11 mouse cellular contexts compared by ENCODE assay signal in the genomic region with DNA sequence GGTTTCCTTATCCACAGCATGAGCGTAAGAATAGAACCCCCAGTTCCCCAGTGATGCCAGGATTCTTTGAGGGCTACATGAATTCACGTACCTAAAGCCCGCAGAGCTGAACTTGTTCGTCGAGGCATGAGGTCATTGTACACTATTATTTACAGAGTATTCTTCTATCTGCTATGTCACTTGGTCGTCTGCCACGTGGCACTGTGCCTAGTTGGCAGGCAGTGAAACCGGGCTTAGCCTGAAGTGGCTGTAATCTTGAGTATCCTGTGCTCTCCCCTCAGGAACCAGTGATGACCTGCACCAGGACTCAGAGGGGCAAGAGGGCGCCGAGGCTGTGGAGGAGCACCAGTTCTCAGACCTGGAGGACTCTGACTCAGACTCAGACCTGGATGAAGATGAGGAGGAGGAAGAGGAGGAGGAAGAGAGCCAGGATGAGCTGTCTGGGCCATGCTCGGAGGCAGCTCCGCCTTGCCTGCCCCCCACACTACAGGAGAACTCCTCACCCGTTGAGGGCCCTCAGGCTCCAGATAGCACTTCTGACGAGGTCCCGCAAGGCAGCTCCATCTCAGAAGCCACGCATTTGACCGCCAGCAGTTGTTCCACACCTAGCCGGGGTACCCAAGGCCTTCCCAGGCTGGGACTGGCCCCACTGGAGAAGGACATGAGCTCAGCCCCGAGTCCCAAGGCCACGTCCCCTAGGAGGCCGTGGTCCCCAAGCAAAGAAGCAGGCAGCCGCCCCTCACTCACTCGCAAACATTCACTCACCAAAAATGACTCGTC. TPM values are rescaled to one million over a fixed set of nuclear protein-coding genes. Genes with fewer than 3 reads are reported as not detected.
DNase-seq lines count a peak whose midpoint lies in the region; ATAC-seq and TF ChIP-seq lines count a peak whose summit lies in the region.
"Had no signal": no experiment of that assay in that cellular context is flagged by ENCODE, and none has a peak within 500 bp of the region (broad histone marks: within the 10 kb centered on the region; RNA-seq: fewer than 3 reads in every experiment).

No protein-coding gene starts in this region.

- H3K4me2 ChIP-seq in limb, embryonic 13.5 days (replicated peaks) = no peak overlapping the region
- H3K4me2 ChIP-seq: limb, embryonic 15.5 days had no signal

- H3K27me3 ChIP-seq in limb, embryonic 13.5 days = no peaks in the 10 kb centered on the region
- H3K27me3 ChIP-seq: limb, embryonic 15.5 days had no signal

- peaks cover 7% of the 10 kb centered on the region; the same call in 1 of the 2 replicates for H3K4me1 ChIP-seq in limb, embryonic 13.5 days

- DNase-seq in gastrocnemius, adult 2 months = peak; percentile 68
- no peak for DNase-seq in gastrocnemius, postnatal 25 days
- peak; percentile 89 for DNase-seq in Muller cell, postnatal 12 days (ENCODE audit: inconsistent ontology term)
- peak; percentile 84 for DNase-seq in cerebellum, postnatal 36 days
- DNase-seq in urinary bladder, postnatal 25 days (ENCODE audit: low spot score) = peak; percentile 49
- DNase-seq in layer of hippocampus, postnatal 14 days (ENCODE audit: low spot score in 2 of 2) = no peak
- no peak for DNase-seq in spleen, adult 18-20 months

- H3K4me3 ChIP-seq in gastrocnemius, adult 2 months = no peak overlapping the region
- H3K4me3 ChIP-seq in limb, embryonic 13.5 days = no peak overlapping the region
- H3K4me3 ChIP-seq: limb, embryonic 15.5 days had no signal

- no peaks in the 10 kb centered on the region for H3K9me3 ChIP-seq in limb, embryonic 13.5 days
- H3K9me3 ChIP-seq: limb, embryonic 15.5 days had no signal

- H3K36me3 ChIP-seq in limb, embryonic 13.5 days = no peaks in the 10 kb centered on the region
- H3K36me3 ChIP-seq: limb, embryonic 15.5 days had no signal

- H3K27ac ChIP-seq in gastrocnemius, adult 2 months = no peak overlapping the region
- H3K27ac ChIP-seq in limb, embryonic 13.5 days = no peak overlapping the region
- H3K27ac ChIP-seq: limb, embryonic 15.5 days had no signal

- H3K9ac ChIP-seq in limb, embryonic 13.5 days = 0 out of 2 replicates have a peak overlapping the region, but pooled peaks have one; percentile 14
- H3K9ac ChIP-seq: limb, embryonic 15.5 days had no signal

- TF ChIP-seq CTCF in gastrocnemius, adult 2 months (IDR thresholded peaks at IDR 0.05) = no peak

- no peak for ATAC-seq in limb, embryonic 13.5 days (ENCODE audit: low FRiP score, low read depth)

- intact Hi-C loops in gastrocnemius, adult 2 months (cut with DNase I) = loop anchor here (10.0 kb wide), 1 partner anchor 897 kb away; the partner anchor contains the start of genes AU022252 and P3h1

- WGBS in limb, embryonic 13.5 days = 69% methylated on average over 24 of the region's 24 CpGs

RNA-seq across cellular contexts. Expression of gene Edn2, which starts 29.4 kb away (rescaled TPM):
- not detected for total RNA-seq in gastrocnemius, adult 2 months (2021)
- not detected for total RNA-seq in gastrocnemius, postnatal 25 days (2021)
- 1.1 and 1.2 TPM in 2 replicates for polyA plus RNA-seq in limb, embryonic 13.5 days (2015; fragmentation: Nextera tagmentation; extraction: Ambion mirVana)
- total RNA-seq in layer of hippocampus, postnatal 14 days (2021) = not detected
- total RNA-seq: common myeloid progenitor, adult 5-6 weeks had no signal
- polyA plus RNA-seq: C2C12 had no signal

Comparison
In these comparisons a context has a peak if more than half of its experiments do, and no peak if none do; other contexts are left out.
1. DNase-seq: peak in gastrocnemius, adult 2 months (single experiment), Muller cell, postnatal 12 days (single experiment), cerebellum, postnatal 36 days (2 of 2) and urinary bladder, postnatal 25 days (single experiment); none in gastrocnemius, postnatal 25 days (single experiment), layer of hippocampus, postnatal 14 days (0 of 2) and spleen, adult 18-20 months (0 of 2).